Mouse (Mus musculus): ENCODE measurements around the gene Zbtb38.

The Zbtb38 gene

DNA sequence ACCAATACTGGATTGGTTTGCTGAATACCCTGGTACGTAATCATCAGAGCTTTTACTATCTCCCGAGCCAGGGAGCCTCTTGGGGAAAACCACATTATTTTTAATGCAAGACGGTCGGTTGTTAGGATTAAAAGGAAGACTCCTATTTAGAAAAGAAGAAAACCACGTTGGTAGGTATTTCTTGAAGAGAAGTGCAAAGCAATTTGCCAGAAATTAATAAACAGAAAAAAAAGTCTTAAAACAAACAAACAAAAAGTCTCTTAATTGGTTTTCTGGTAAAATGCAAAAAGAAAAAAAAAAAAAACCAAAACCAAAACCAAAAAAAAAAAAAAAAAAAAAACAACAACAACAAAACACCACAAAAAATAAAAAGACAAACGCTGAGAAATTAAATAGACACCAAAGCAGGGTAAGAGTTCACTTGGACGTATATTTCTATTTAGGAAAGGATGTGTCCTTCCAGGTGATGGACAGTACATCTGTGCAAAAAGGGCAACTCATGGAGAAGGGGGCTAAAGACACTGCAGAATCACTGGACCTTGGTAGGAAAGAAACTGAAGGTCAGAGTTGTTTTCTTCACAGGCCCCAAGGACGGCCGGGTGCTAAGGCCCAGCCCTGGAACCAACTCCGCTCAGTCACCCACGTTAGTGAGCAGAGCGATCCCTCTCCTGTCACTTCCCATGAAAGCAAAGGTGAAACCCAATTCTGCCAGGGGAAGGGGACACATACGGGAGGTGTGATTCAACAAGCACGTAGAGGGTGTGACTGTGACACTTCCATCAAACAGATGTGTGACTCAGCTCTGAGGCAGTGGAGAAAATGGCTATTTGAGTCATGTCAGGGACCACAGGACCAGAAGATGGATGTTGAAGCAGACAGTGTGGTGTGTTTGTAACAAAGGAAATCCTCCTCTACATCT, 38.9 kb downstream of the Zbtb38 start:
- in situ Hi-C loops (cut with MboI), result no loop called here

DNA sequence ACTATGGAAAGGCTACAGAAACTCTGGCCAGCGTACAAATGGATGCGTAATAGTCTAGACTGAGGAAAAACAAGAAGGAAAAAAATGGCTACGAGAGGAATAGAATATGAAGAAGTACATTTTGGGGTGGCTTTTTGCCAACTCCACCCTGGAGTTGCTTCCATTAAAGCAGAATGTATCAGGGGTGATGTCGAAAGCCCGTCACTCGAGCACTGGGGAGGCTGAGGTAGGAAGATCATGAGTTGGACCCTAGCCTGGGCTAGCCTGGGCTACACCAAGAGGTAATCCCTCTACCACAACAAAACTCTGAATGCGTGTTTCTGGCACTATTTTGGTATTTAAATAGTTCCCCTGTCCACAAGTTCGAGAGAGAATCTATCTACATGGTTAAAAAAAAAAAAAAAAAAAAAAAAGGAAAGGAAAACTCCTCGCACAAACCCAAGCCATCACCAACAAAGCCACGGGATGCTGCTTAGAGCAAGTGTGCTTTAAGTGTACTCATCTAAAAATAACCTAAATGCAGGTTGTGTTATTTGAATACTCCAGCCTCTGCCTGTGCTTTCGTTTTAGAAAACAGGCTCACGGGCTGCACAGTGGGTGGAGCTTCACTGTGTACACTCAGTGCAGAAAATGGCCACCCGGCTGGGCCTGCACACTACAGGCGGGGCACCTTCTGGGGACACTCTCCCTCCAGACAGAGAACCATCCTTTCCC, 39.7 kb downstream of the Zbtb38 start:
- in situ Hi-C loops (cut with MboI), result no loop called here

DNA sequence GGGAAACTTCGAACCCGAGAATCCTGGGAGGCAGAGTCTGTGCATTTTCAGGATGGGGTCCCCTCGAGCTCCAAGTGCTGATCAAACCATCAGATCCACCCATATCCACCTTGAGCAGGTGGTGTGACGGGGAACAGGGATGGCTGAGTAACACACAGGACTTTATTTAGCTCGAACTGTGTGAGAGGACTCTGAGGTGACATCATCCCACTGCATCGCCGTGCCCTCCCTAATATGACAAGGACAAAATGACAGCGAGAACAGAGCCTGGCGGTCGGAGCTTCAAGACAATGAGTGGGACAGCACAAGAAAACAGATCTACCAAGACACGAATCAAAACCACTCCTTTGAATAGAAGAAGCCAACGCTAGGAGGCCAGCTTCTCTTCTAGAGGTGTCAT, 40.6 kb downstream of the Zbtb38 start:
- in situ Hi-C loops (cut with MboI), result no loop called here

DNA sequence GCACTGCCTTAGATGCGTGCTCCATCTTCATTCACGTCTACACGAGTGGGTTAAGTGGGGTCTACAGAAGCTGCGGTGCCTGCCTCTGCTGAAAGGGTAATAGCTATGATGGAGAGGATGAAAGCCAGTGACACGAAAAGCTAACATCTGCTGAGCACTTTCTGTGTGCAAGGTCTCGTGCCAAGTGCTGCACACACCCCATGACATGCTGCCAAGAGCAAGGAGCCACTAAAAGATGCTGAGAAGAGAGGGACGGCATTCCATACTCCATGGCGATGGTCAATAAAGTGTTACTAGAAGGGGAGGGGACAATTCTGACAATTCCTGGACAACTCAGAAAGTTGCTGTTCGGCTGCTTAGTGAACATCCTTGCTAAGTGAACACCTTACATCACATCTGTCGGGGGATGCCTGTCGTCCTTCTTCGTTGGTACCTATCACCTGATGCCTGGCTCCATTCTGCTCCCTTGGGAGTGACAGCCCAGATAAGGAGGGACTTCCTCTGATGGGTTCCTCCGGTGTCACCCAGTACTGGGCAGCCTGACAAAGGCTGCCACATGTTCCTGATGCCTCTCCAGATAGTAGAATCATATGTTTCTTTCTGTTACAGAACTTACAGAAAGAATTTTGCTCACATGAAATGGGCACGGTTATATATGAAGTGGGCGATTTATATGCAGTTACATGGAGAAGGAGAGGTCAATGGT, 42.2 kb downstream of the Zbtb38 start:
- in situ Hi-C loops (cut with MboI), result no loop called here

DNA sequence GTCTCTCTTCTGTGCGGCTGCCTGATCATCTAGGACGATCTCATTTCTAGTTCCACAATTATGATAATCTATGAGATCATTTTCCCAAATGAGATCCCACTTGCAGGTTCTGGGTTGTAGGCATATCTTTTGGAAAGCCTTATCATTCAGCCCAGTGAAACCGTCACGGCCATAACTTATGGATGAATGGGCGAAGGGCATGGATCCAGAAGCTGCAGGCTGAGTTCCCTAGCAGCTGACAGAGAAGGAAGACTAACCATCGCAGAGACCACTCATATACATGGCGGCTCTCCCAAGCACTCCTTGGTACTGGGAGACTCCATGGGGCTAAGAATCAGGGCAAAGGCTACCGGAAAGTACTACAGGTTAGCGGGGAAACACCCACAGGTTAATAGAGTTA, 43.7 kb downstream of the Zbtb38 start:
- in situ Hi-C loops (cut with MboI), result no loop called here

DNA sequence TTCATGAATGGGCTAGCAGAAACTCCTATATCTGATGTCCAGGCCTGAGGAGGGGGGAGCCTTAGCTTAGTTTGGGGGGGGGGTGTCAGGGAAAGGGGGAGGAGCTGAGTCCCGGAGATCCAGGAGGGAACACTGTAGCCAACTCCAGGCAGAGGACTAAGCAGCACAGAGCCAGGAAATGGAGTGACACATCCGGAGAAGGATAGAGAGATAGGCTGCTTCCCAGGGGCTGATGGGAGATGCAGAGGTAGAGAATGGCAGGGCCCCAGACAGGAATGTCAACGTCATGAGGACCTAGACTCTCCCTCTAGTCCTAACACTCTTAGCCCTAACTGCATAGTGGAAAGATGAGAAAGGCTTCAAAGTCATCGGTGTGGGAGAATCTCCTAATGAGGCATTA, 44.7 kb downstream of the Zbtb38 start:
- in situ Hi-C loops (cut with MboI), result no loop called here

DNA sequence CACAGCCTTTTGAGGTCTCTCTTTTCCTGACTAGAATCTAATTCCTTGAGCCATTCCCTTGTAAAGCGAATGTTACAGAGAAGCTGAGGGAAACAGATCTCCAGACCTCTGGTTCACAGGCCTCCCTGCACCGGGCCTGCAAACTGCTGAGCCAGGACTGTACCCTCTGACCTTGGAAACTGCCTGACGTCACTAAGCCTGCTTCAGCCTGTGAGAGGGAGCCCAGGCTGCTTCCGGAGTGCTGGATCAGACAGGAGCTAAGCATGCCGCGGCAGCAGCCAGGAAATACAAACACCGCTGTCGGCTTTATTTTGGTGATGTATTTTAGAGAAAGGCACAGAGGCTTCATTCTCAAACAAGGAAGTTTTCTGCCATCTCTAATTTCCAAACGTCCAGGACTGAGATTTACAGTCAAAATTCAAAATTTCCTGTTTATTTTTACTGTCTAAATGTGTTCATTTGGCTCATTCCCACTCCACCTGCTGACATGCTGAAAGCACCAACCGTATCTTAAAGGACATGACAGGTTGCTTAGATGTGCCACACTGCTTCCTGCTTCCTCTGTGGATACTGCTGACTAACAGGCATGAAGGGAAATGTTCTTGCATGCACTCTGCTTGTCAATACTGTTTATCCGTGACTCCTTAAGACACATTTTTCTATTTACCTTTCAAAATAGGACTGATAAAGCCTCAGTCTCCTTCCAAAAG, 46.9 kb downstream of the Zbtb38 start:
- in situ Hi-C loops (cut with MboI), result no loop called here

DNA sequence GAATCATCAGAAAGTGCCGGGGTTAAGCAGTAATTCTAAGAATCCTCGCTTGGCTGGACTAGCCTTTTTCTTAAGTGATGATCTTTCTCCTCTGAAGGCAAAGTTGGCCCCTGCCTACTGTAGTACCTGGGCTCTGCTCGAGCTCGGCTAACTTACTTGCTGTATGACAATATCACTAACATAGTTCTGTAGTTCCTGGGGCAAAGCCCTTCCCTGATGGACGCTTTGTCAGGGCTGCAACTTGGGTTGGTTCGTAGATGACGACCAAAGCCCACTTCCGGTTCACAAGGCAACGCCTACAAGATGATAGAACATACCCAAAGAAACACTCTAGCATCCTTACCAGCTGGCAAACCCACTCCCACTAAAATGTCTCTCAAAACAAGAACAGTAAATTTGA, 47.7 kb downstream of the Zbtb38 start:
- in situ Hi-C loops (cut with MboI), result no loop called here

DNA sequence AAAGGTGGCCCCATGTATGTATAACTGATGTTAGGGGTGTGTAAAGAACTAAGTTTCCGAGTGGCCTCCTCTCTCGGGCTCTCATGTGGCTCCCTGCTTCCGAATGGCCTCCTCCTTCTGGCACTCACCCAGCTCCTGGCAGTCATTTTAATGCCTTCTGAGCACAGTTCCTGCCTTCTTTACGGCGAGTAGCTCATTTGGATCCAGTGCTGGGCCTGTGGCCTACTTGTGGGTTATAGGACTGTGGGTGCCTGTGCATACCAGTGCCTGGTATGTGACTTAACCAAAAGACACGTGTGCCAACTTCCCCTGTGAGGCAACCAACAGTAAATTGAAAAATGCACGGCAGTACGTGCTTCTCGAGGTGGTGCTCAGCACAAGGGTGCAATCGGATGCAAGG, 50.7 kb downstream of the Zbtb38 start:
- in situ Hi-C loops (cut with MboI), result no loop called here

DNA sequence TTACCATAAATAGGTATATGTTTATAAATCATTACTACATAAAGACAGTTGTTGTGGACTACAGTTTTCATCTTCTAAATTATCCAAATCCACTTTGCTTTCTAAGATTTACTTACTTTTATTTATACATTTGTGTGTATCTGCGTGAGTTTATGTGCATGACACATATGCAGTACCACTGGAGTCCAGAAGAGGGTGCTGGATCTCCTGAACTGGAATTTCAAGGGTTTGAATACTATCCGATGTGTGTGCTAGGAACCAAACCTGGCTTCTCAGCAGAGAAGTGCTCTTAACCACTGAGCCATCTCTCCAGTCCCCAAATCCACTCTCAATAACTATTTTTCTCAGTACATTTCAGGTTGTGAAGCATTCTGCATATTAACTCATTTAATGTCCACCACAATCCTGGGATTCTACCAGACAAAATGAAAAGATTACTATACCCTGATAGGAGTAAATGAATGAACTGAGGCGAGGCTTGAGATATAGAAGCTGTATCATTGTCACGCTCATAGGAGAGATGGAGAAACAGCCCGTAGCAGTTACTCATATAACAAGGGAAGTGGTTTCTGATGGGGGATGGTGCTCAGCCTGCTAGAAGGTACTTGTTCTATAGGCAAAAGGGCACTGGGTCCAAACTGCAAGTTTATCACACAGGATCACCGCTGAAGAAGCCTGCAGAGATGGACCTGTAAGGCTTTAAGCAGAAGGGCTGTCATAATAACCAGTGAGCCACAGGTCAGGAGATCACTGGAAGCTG, 53.2 kb downstream of the Zbtb38 start:
- in situ Hi-C loops (cut with MboI), result no loop called here

DNA sequence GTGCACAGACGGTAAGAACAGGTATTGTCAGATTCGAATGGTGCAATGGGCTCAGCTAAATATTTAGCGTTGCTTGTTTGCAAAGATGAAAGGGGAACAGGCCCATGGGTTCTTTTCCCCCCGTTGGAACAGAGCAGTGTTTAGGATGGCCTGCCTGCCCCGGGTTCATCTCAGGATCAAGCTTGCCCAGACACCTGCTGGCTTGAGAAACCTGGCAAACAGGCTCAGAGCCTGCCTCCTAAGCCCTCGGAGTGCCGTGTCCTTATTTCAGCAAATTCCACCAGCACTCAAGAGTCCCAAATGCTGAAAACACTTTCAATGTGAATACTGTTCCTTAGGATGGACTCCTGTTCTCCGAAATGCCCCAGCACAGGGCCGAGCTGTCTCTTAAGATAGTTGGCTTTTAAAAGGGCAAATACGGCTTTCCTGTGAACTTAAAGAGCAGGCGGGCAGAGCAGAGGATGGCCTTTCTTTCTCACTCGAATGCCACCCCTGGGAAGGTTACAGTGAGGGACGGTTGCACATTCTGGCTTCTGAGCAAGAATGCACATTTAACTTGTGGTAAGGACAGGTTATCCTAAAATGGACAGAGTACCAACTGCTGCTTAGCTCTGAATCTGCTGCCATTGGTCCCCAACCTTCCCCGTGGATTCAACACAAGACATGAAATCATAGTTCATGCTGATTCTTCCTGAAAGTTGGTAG, 55.7 kb downstream of the Zbtb38 start:
- in situ Hi-C loops (cut with MboI), result no loop called here

DNA sequence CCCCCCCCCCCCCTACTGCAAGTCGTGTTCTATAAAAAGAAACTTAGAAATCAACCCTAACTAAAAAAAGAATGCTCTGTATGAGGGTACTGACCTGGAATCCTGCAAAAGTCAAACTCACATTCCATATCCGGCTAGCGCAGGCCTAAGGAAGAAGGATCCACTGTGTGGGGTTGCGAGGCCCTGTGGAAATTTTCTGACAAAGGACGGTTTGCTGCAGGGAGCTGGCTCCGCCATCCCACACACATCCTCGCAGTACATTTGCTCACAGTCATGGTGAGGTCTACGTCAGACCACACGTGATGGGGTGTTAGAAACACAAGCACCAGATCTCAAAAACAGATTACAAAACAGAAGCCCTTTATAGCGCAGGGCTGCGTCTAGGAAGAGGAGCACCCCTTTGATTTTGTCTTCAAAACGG, 56.5 kb downstream of the Zbtb38 start:
- in situ Hi-C loops (cut with MboI), result no loop called here

DNA sequence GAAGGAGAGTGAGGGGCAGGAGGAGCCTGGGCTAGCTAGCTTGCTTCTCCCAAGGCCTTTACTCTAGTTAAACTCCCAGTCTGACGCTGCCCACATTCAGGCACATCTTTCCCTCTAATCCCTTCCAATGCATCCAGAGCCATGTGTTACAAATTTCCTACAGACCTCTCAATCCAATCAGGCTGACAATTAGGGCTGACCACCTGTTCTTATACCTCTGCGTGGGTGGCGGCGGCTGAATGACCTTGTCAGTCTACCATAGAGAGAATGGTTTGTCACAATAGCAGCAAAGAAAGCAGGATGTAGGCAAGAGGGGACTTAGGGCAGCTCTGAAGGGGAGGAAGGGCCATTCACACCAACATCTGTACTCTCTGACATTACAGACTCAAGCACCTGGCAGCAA, 62.2 kb downstream of the Zbtb38 start:
- in situ Hi-C loops (cut with MboI), result no loop called here

DNA sequence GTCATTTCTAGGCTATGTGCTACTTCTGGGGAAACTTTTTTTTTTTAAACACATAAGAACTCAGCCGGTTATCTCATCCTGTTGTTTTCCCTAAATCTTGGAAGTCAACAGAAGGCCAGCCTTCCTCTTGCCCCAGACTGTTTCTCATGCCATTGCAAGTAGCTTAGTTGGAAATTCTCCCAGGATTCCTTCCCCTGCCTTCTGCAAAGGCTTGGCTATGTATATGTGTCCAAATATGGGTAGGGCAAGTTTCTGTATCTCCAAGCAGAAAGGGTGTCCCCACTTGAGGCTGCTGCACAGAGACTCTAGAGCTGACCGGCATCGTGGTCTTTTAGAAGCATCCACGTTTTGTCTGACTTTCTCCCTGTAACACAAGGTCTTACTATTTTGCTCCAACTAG, 63.6 kb downstream of the Zbtb38 start:
- in situ Hi-C loops (cut with MboI), result no loop called here

DNA sequence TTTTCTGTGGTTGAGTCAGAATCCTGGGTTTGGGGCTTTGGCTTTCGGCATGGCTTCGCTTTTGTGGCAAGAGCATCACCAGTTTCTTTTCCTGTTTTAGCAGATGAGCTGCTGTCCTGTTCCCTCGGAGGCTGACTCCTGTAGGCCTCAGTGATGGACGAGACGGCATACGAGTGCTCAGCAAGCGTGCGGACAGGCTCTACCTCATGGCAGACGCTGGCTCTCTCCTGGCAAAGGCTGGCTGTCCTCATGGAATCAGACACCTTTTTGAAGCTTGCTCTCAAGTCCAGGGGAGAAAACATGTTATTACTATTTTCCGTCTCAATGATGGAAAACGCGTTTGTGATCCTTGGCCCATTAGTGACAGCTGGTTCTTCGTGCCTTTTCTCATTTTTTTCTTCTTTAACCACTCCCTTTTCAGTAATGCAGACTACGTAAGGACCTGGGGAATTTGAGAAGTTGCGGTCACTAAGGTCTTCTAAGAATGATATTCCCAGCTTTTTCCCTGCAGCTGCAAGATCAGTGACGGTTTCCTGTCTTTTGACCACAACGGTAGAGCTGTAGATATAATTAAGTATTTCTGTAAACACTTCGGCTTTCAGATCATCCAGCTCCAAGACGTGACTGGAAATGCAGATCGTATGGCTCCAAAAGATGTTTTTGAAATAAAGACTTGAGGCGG, 64.3 kb downstream of the Zbtb38 start:
- in situ Hi-C loops (cut with MboI), result no loop called here

DNA sequence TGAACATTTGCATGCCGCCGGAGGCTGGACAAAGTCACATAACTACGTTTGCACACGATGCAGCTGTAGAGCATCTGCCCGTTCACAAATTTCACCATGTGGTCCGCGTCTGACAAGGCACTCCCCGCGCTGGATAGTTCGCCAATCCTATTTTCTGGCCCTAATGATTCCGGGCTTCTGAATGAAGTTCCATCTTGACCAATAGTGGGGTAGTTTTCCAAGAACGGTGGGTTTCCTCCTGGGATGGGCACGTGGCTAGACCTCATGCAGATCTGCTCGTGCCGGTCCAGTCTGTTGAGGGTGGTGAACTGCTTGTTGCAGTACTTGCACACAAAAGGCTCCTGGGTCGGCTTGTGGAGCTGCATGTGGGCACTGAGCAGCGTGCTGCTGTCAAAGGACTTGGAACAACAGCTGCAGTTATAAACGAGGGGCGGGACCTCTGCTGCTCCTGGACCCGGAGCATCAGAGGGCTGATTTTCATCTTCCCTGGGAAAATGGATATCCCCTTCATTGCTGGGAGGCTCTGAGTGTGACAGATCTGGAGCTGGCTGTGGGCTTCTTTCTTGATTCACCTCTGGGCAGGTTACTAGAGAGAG, 64.9 kb downstream of the Zbtb38 start:
- in situ Hi-C loops (cut with MboI), result no loop called here

DNA sequence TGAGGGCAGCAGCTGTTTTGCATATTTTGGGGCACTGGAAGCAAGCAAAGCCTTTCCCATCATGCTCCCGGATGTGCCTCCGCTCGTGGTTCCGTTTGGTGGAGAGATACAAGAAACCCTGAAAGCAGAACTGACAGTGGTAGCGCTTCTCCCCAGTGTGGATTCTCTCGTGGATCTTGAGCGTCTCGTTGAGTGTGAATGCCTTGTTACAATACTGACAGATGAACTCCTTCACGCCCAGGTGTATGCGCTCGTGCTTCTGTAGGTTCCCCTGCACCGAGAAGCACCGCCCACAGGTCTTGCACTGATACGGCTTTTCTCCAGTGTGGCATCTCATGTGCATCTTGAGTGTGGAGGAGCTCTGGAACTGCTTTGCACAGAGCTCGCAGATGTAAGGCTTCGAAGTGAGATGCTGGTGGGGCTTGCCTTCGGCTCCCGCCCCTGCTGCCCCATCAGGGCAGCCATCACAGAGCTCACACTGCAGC, 67.0 kb downstream of the Zbtb38 start:
- in situ Hi-C loops (cut with MboI), result no loop called here

DNA sequence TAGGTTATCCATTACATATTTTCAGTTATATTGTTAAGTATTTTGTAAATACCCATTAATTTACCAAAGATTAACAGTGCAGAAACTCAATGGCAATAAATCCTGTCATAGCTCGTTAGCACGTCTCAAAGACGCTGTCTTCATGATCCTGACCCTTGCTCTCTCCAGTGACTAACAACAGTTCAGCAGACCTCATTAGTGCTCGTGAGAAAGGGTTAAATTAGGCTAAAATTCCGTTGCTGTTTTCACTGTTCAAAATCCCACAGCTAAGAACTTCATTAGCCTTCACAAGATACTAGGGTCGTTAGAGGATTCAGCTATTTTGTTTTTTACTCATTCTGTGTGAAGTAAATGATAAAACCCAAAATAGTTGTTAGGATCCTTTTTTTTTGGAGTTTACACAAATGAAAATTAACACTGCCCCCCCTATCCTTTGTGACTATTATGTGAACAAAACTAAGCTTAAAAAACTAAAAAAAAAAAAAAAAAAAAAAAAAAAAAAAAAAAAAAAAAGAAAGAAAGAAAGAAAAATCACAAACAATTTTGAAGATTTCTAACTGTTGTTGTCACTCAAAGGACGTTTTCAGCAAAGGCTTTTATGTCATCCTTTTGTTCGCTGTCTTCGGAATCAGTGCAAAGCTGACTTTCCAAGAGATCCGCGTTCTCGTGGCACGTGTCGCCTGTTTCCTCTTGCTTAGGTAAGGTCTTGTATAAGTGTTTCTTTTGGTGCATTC, 67.6 kb downstream of the Zbtb38 start:
- in situ Hi-C loops (cut with MboI), result no loop called here

All from mature B cell (primary cell).